Mouse (Mus musculus) heart, adult 2 months (tissue): Measurements from ENCODE around the gene Vmn1r77.
"Not testable (repeated sequence)": the region's sequence is repeated elsewhere in the genome, so short reads cannot be mapped to it uniquely, and the experiment has no call there.

Experiments used
- EP300 ChIP-seq: fragments of 200-500 bp; IDR thresholded peaks from 2 replicates; pipeline ENCODE4 v1.6.1; 2011; ENCODE audit warnings: low read depth, low read length, control low read depth; ENCODE audit not compliant: insufficient read depth
- POLR2A ChIP-seq: fragments of 200-500 bp; IDR thresholded peaks from 2 replicates; pipeline ENCODE4 v1.6.1; 2011; ENCODE audit warnings: mild to moderate bottlenecking, low read depth, low read length, control low read depth; ENCODE audit not compliant: insufficient read depth

DNA sequence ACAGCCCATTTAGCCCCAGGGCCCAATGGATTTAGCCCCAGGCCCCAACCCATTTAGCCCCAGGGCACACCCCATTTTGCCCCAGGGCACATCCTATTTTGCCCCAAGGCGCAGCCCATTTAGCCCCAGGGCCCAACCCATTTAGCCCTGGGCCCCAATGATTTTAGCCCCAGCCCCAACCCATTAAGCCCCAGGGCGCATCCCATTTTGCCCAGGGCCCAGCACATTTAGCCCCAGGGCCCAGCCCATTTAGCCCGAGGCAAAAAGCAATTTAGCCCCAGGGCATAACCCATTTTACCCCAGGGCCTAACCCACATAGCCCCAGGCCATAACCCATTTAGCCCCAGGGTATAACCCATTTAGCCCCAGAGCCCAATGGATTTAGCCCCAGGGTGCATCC, 24.2 kb upstream of the Vmn1r77 start:
- TF ChIP-seq EP300, POLR2A: not testable (repeated sequence)
